Mouse (Mus musculus) lung, adult 18-20 months (tissue): ENCODE measurements at regions not wholly inside any gene's neighbourhood (a gene's known extent, or its start where the extent isn't known, plus 50 kb on each side); places are given as distances from the start of the nearest gene placed in this dataset.
A peak's percentile ranks its signal among the peaks of the same experiment; 100 is the strongest.
"Not testable (repeated sequence)": the region's sequence is repeated elsewhere in the genome, so short reads cannot be mapped to it uniquely, and the experiment has no call there.

ENCODE experiments used
- DNase-seq, 2 experiments: peaks; one replicate each; pipeline ENCODE4 v3.0.0; 2022; ENCODE audit warnings: mixed read lengths in 2 of 2

DNA sequence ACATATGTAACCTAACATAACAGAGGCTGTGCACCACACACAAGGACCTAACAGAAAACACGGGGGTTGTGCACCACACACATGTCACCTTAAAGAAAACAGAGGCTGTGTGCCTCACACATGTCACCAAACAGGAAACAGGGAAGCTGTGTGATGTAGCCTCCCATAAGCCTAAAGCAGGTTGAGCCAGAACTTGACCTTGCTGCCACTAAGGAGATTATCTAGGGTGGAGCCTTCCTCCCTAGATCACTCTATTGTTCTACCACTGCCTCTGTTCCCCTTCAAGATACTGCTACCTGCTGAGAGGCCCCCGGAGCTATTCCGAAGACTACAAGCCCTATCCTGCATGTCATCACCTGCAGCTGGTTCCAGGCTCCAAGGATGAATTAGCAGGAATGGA lies 100.1 kb upstream of the Thrb start:
- DNase-seq, result not testable (repeated sequence)

DNA sequence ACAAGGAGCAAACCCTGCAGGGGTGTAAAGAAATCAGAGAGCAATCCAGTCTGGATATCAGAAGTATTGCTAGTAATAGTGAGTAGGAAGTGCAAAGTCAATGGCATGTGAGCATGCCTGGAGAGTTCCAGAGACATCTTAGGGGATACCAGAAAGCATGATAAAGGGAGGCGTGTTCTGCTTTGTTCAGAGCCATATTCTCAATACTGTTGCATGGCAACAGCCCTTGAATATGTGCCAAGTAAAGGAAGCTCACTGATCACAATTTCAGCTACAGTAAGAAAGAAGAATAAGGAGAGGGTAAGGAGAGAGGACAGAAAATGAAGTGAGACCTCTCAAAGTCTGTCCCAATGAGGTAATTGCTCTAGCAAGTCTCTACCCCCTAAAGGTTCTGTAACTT lies 92.1 kb upstream of the Thrb start:
- no peak for DNase-seq

DNA sequence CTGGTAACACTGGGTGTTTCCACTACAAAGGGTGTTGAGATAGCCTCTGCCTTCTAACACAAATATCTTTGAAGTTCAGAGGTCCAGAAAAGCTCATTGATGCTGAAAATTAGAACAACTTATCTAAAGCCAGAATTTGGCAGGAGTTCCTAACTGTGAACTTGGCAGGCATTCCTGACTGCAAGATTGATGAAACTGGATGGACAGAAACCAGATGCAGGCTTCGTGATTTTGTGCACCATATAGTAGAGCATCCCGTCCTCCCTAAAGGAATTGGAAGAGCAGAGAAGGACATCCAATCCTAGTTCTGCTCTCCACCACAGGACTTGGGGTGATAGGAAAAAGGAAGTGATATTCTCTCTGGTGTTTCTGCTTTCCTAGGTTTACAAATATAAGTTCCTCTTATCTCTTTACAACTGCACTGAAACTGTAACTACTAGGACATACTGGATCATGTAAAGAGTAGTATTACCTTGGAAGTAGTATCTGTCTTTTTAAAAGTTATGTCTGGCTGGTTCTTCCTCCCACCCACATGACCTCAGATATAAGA lies 90.9 kb upstream of the Thrb start:
- no peak for DNase-seq

DNA sequence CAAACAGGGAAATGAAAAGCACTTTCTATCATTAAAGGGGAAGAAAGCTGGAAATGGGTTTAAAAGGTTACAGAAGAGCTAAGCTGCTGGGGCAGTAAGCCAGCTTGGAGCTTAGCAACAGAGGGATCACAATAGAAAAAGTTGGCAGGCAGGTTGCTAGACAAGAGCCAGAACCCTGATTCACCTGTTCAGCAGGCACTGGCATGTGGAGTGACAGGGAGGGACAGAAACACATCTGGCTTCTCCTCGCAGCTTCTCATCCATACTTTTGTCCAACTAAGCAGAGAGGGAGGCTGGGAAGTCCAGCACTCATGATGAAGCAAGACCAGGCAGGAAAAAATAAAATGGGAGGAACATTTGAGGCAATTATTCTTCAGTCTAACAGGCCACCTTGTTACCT lies 81.3 kb upstream of the Thrb start:
- peak in 1 of 2 experiments; percentile 19 for DNase-seq

DNA sequence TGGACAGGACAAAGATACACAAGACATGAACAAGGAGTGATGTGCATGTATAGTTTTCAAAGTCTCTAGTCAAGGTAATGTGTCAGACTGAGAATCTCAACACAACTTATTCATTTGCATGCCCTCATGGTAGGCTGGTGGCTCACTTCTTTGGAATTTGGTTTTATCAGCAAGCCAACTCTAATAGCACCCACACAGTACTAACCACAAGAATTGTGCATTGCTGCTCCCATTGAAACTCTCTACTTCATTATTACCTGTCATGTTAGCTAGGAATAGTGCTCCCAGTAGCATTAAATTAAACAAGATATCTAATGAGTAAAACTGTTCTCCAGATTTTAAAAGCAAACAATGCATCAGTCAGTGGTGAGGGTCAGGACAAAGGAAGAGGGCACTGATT lies 70.5 kb upstream of the Thrb start:
- DNase-seq, result no peak

DNA sequence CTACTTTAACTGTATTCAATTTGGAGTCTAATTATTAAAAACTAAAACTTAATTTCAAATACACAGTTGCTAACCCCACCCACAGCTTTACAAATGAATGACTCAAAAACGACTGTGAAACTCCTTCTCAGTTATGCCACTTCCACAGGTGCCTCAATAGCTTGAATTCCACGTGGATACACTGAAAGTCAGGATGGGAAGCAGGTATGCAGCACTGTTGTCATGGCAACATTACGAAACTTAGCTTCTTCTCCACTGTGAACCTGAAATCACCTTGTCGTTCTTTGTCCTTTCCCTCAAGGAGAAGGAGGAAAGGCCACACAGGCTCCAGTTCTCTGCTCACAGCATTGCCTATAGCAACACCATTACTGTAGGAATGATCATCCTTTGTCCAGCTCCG lies 60.5 kb upstream of the Thrb start:
- DNase-seq, result no peak

DNA sequence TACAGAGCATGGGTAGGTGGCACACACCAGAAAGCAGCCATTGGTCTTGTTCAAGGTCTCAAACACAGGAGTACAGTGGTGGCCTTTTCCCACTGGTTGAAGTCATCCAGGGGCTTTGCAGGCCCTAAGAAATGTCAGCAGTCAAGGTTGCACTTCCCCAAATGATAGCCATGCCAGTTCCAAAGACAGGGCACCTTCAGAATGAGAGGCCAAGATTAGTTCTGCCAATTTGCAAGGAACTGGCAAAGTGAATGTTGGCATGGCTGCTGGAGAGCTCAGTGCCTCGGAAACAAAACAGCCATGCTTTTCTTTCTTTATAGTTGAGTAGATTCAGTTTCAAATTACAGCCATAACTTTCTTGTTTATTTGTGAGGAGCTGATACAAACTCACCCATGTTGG lies 57.7 kb upstream of the Thrb start:
- no peak for DNase-seq

DNA sequence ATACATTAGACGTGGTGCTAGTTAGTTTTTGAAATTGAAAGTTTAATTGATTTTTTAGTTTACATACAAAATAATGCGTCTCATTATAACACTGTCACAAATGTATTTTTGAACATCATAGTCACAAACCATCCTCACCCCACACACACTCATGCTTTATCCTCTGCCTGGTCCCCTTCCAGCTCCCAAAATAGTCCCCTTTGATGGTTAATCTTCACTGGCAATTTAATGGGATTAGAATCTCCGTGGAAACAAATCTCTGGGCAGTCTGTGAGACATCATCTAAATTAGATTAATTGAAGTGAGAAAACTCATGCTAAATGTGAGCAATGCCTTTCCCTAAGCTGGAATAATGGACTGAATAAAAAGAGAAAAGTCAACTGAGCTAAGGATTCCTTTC lies 54.0 kb upstream of the Thrb start:
- no peak for DNase-seq

DNA sequence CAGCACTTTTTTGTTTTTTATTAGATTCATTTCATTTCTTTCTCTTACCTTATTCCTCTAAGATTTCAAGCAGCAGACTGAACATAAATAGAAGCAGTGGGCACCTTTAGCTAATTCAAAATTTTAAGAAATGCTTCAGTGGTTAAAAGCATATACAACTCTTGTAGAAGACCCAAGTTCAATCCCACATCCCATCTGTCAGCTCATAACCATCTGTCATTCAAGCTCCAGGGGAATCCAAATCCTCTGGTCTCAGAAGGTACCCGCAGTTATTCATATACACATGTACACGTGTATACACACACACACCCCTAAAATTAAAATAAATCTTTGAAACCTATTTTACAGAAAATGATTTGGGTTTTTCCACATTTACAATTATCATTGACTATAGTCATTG lies 52.9 kb upstream of the Thrb start:
- no peak for DNase-seq
